Mouse (Mus musculus) hindbrain, embryonic 16.5 days (tissue): ENCODE data around the gene 0610030E20Rik. TPM values are rescaled to one million over a fixed set of nuclear protein-coding genes. Genes with fewer than 3 reads are reported as not detected.
A peak's percentile ranks its signal among the peaks of the same experiment; 100 is the strongest.

Experiments
- ATAC-seq: fragments of 200-750 bp; cut with Nextera tagmentation; 2 replicates; pipeline ENCODE4 v1.8.0; 2017; ENCODE audit warnings: moderate TSS enrichment, moderate library complexity
- H3K27ac ChIP-seq: fragments of 300-500 bp; sonication (generic); 2 replicates; pipeline ENCODE4 v1.5.1; 2014; ENCODE audit warnings: low read depth, mild to moderate bottlenecking, control low read depth, low read length, moderate library complexity
- H3K27me3 ChIP-seq: fragments of 300-500 bp; sonication (generic); replicated peaks from 2 replicates; pipeline ENCODE4 v1.6.1; 2014; ENCODE audit warnings: low read length; ENCODE audit not compliant: control insufficient read depth, insufficient read depth
- H3K36me3 ChIP-seq: fragments of 300-500 bp; sonication (generic); 2 replicates; pipeline ENCODE4 v1.6.1; 2014; ENCODE audit warnings: mild to moderate bottlenecking, low read length, moderate library complexity, mixed read lengths; ENCODE audit not compliant: control insufficient read depth, insufficient read depth
- H3K4me1 ChIP-seq: fragments of 300-500 bp; sonication (generic); 2 replicates; pipeline ENCODE4 v1.6.1; 2014; ENCODE audit warnings: low read depth, low read length; ENCODE audit not compliant: control insufficient read depth, insufficient read depth
- H3K4me2 ChIP-seq: fragments of 300-500 bp; sonication (generic); 2 replicates; pipeline ENCODE4 v1.6.1; 2014; ENCODE audit warnings: mild to moderate bottlenecking, low read length, control low read depth, moderate library complexity
- H3K4me3 ChIP-seq: fragments of 300-500 bp; sonication (generic); 2 replicates; pipeline ENCODE4 v1.5.1; 2014; ENCODE audit warnings: mild to moderate bottlenecking, low read length, control low read depth, moderate library complexity
- H3K9ac ChIP-seq: fragments of 300-500 bp; sonication (generic); 2 replicates; pipeline ENCODE4 v1.6.1; 2014; ENCODE audit warnings: low read depth, mild to moderate bottlenecking, control low read depth, low read length, moderate library complexity
- H3K9me3 ChIP-seq: fragments of 300-500 bp; sonication (generic); 2 replicates; pipeline ENCODE4 v1.6.1; 2014; ENCODE audit warnings: mild to moderate bottlenecking, low read length, moderate library complexity; ENCODE audit not compliant: control insufficient read depth
- WGBS: fragments of 180-500 bp; shearing (Covaris S2); extraction: QIAGEN DNeasy Blood & Tissue Kit; methylation state at CpG from one replicate; pipeline ENCODE4 v1.1.7; 2014; 5-methylcytosine and 5-hydroxymethylcytosine counted together
- polyA plus RNA-seq: library from polyadenylated mRNA; unstranded; fragments of >200 nt; fragmentation: Nextera tagmentation; extraction: Ambion mirVana; gene quantifications from 2 replicates; pipeline ENCODE4 v1.2.1, GENCODE M21; 2015

The 0610030E20Rik gene
- polyA plus RNA-seq, 1 experiment from 2014 or later, result 17.3 TPM

GRCm38 (mm10) chr6:72319019-72319418 lies 28.1 kb upstream of the 0610030E20Rik start:
- Histone ChIP-seq H3K9me3 (no peaks in the 10 kb centered on the region), H3K4me3 (no peak overlapping the region), H3K27ac (no peak overlapping the region), H3K27me3 (no peaks in the 10 kb centered on the region), H3K4me1 (no peaks in the 10 kb centered on the region), H3K9ac (no peak overlapping the region), H3K36me3 (peaks cover 32% of the 10 kb centered on the region), H3K4me2 (no peak overlapping the region)
- 82% methylated on average over 11 of the region's 11 CpGs for WGBS
- no peak for ATAC-seq

DNA sequence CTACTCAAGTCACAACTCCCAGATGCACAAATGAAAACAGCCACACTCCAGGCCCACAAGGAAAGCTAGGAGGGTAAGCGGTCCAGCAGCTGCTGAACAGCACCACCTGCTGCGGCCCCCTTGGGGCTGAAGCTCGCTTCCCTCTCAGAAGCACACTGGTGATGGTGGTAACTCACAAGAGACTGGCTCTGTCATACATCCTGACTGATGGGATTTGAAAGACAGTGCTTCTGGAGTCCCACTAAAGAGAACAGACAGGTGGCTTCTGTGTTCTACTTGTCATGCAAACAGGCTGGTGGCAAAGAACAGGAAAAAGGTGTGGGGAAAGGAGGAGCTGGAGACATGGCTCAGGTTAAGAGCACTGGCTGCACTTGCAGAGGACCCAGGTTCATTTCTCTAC lies 24.2 kb upstream of the 0610030E20Rik start:
- Histone ChIP-seq H3K36me3 (peaks cover 52% of the 10 kb centered on the region), H3K9me3 (no peaks in the 10 kb centered on the region), H3K4me2 (no peak overlapping the region), H3K9ac (no peak overlapping the region), H3K4me1 (no peaks in the 10 kb centered on the region), H3K27ac (no peak overlapping the region), H3K4me3 (no peak overlapping the region), H3K27me3 (no peaks in the 10 kb centered on the region)
- 81% methylated on average over 3 of the region's 3 CpGs for WGBS
- ATAC-seq, result no peak

DNA sequence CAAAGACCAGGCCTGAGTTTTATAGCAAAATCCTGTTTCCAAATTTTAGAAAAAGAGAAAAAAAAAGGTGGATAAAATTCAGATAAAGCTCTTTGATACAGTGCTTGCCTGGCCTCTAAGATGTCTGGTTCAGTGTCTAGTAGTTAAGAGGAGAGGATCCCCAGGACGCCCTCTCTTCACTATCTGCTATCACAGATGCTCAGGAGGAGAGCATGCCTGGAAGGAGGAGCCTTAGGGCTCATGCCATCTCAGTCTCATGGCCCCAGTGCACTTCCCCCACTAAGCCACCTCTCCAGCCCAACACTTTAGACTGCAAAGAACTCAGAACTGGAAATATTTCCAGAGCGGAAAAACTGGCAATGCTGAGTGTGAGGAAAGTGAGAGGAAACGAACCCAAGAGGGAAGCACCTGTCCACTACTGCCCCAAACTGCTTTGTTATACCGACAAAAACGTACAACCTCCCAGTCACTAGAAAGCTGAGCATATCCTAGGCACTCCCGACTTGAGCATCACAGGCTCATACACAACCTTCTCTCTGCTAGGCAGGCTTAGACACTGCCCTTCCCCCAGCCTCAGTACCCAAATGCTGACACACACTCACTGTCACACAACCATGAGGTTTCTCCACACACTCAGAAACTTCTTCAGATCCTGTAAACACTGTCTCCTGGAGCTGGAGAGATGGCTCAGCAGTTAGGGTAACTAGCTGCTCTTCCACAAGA lies 23.2 kb upstream of the 0610030E20Rik start:
- Histone ChIP-seq H3K9me3 (no peaks in the 10 kb centered on the region), H3K4me2 (no peak overlapping the region), H3K4me3 (no peak overlapping the region), H3K27me3 (no peaks in the 10 kb centered on the region), H3K4me1 (no peaks in the 10 kb centered on the region), H3K27ac (no peak overlapping the region), H3K36me3 (peaks cover 55% of the 10 kb centered on the region), H3K9ac (no peak overlapping the region)
- WGBS, result 95% methylated on average over 6 of the region's 6 CpGs
- no peak for ATAC-seq

DNA sequence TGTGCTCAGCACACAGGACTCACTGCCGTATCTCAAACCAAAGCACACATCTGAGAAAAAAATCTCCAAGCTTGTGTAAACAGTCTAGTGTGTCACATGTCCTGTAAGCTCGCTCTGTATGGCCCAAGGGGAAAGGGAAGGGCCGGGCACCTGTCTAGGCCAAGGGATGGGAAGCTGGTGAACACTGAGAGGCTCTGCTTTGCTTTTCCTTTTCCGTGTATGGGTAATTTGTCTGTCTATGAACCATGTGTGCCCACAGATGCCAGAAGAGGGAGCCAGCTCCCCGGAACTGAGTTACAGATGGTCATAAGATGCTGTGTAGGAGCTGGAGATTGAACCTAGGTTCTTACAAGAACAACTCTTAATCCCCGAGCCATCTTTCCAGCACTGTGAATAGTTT lies 20.8 kb upstream of the 0610030E20Rik start:
- WGBS, result 77% methylated on average over 6 of the region's 6 CpGs
- no peak for ATAC-seq

GRCm38 (mm10) chr6:72329019-72329418 lies 18.1 kb upstream of the 0610030E20Rik start:
- Histone ChIP-seq H3K36me3 (peaks cover 46% of the 10 kb centered on the region), H3K4me3 (no peak overlapping the region), H3K9ac (no peak overlapping the region), H3K27ac (no peak overlapping the region), H3K4me1 (no peaks in the 10 kb centered on the region), H3K27me3 (no peaks in the 10 kb centered on the region), H3K9me3 (no peaks in the 10 kb centered on the region), H3K4me2 (no peak overlapping the region)
- ATAC-seq, result no peak
- 92% methylated on average over 5 of the region's 5 CpGs for WGBS

More for the DNA sequence above, 20.8 kb upstream of the 0610030E20Rik start:
- peaks cover 45% of the 10 kb centered on the region for H3K36me3 ChIP-seq
- H3K27ac ChIP-seq, result no peak overlapping the region
- H3K4me3 ChIP-seq, result no peak overlapping the region
- H3K9ac ChIP-seq, result no peak overlapping the region
- H3K27me3 ChIP-seq, result no peaks in the 10 kb centered on the region
- no peak overlapping the region for H3K4me2 ChIP-seq
- no peaks in the 10 kb centered on the region for H3K9me3 ChIP-seq
- no peaks in the 10 kb centered on the region for H3K4me1 ChIP-seq

DNA sequence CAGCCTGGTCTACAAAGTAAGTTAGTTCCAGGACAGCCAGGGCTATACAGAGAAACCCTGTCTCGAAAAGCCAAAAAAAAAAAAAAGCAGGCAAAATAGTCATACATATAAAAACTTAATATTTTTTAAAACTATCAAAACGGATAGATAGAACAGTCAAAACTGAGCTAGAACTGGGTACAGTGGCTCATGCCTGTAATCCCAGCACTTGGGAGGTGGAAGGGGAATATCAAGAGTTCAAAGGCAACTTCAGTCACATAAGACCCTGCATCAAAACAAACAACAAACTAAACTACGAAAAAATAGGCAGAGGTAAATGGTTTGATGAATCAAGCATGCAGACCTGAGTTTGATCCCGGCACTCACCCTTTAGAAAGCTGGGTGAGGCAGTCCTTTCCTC lies 17.0 kb upstream of the 0610030E20Rik start:
- Histone ChIP-seq H3K9me3 (no peaks in the 10 kb centered on the region), H3K4me3 (no peak overlapping the region), H3K27me3 (no peaks in the 10 kb centered on the region), H3K4me2 (no peak overlapping the region), H3K27ac (no peak overlapping the region), H3K36me3 (peaks cover 41% of the 10 kb centered on the region), H3K4me1 (no peaks in the 10 kb centered on the region), H3K9ac (no peak overlapping the region)
- 94% methylated on average over 4 of the region's 4 CpGs for WGBS
- no peak for ATAC-seq

- ATAC-seq, result no peak
- Histone ChIP-seq H3K27ac (no peak overlapping the region), H3K9me3 (no peaks in the 10 kb centered on the region), H3K27me3 (no peaks in the 10 kb centered on the region), H3K4me3 (no peak overlapping the region), H3K9ac (no peak overlapping the region), H3K4me2 (no peak overlapping the region), H3K4me1 (no peaks in the 10 kb centered on the region), H3K36me3 (peaks cover 41% of the 10 kb centered on the region)
- WGBS, result 81% methylated on average over 5 of the region's 5 CpGs
Measured at GRCm38 (mm10) chr6:72333111-72333510, 14.0 kb upstream of the 0610030E20Rik start.

GRCm38 (mm10) chr6:72340481-72340880 lies 6.6 kb upstream of the 0610030E20Rik start:
- no peaks in the 10 kb centered on the region for H3K9me3 ChIP-seq
- no peak overlapping the region for H3K4me2 ChIP-seq
- no peak overlapping the region for H3K9ac ChIP-seq
- ATAC-seq, result no peak
- no peak overlapping the region for H3K4me3 ChIP-seq
- WGBS, result 62% methylated on average over 2 of the region's 2 CpGs
- H3K4me1 ChIP-seq, result peaks cover 12% of the 10 kb centered on the region
- no peaks in the 10 kb centered on the region for H3K27me3 ChIP-seq
- H3K27ac ChIP-seq, result no peak overlapping the region
- H3K36me3 ChIP-seq, result peaks cover 19% of the 10 kb centered on the region

- peak overlapping the region; percentile 99 for H3K4me2 ChIP-seq
- peak; percentile 61 for ATAC-seq
Measured at GRCm38 (mm10) chr6:72344396-72345073, 2.6 kb upstream of the 0610030E20Rik start.

More at GRCm38 (mm10) chr6:72344396-72345073, 2.6 kb upstream of the 0610030E20Rik start:
- Histone ChIP-seq H3K9me3 (no peaks in the 10 kb centered on the region), H3K9ac (peak overlapping the region; percentile 92), H3K36me3 (peaks cover 3% of the 10 kb centered on the region; the same call in 1 of the 2 replicates), H3K27ac (peak overlapping the region; percentile 75), H3K4me1 (peaks cover 35% of the 10 kb centered on the region), H3K4me3 (peak overlapping the region; percentile 100), H3K27me3 (no peaks in the 10 kb centered on the region)
- under 1% methylated on average over 41 of the region's 42 CpGs for WGBS
